Mouse (Mus musculus) lung, embryonic 16.5 days (tissue): ENCODE results near the gene Tmem26. TPM values are rescaled to one million over a fixed set of nuclear protein-coding genes. Genes with fewer than 3 reads are reported as not detected.

ENCODE experiments used
- ATAC-seq: fragments of 200-750 bp; cut with Nextera tagmentation; 2 replicates; pipeline ENCODE4 v1.8.0; 2017; ENCODE audit warnings: low read depth, mild to moderate bottlenecking, moderate library complexity
- H3K27ac ChIP-seq: fragments of 300-500 bp; sonication (generic); 2 replicates; pipeline ENCODE4 v1.5.1; 2014; ENCODE audit warnings: mild to moderate bottlenecking, control low read depth, low read length
- H3K27me3 ChIP-seq: fragments of 300-500 bp; sonication (generic); 2 replicates; pipeline ENCODE4 v1.6.1; 2014; ENCODE audit warnings: low read depth, low read length, mixed read lengths; ENCODE audit not compliant: control insufficient read depth, insufficient read depth
- H3K36me3 ChIP-seq: fragments of 300-500 bp; sonication (generic); 2 replicates; pipeline ENCODE4 v1.6.1; 2014; ENCODE audit warnings: low read length; ENCODE audit not compliant: control insufficient read depth, insufficient read depth
- H3K4me1 ChIP-seq: fragments of 300-500 bp; sonication (generic); replicated peaks from 2 replicates; pipeline ENCODE4 v1.6.1; 2014; ENCODE audit warnings: low read length, mixed read lengths; ENCODE audit not compliant: control insufficient read depth, insufficient read depth
- H3K4me2 ChIP-seq: fragments of 300-500 bp; sonication (generic); 2 replicates; pipeline ENCODE4 v1.6.1; 2014; ENCODE audit warnings: low read depth, low read length, control low read depth
- H3K4me3 ChIP-seq: fragments of 300-500 bp; sonication (generic); 2 replicates; pipeline ENCODE4 v1.5.1; 2014; ENCODE audit warnings: mild to moderate bottlenecking, low read length, control low read depth
- H3K9ac ChIP-seq: fragments of 300-500 bp; sonication (generic); 2 replicates; pipeline ENCODE4 v1.6.1; 2014; ENCODE audit warnings: low read length, control low read depth
- H3K9me3 ChIP-seq: fragments of 300-500 bp; sonication (generic); 2 replicates; pipeline ENCODE4 v1.6.1; 2016; ENCODE audit warnings: low read length; ENCODE audit not compliant: control insufficient read depth
- WGBS: fragments of 180-500 bp; shearing (Covaris S2); extraction: QIAGEN DNeasy Blood & Tissue Kit; methylation state at CpG from one replicate; pipeline ENCODE4 v1.1.7; 2014; 5-methylcytosine and 5-hydroxymethylcytosine counted together
- polyA plus RNA-seq: library from polyadenylated mRNA; unstranded; fragments of >200 nt; fragmentation: Nextera tagmentation; extraction: Ambion mirVana; gene quantifications from 2 replicates; pipeline ENCODE4 v1.2.1, GENCODE M21; 2015

Tmem26 gene
- polyA plus RNA-seq, result 7.3 and 8.1 TPM in 2 replicates

DNA sequence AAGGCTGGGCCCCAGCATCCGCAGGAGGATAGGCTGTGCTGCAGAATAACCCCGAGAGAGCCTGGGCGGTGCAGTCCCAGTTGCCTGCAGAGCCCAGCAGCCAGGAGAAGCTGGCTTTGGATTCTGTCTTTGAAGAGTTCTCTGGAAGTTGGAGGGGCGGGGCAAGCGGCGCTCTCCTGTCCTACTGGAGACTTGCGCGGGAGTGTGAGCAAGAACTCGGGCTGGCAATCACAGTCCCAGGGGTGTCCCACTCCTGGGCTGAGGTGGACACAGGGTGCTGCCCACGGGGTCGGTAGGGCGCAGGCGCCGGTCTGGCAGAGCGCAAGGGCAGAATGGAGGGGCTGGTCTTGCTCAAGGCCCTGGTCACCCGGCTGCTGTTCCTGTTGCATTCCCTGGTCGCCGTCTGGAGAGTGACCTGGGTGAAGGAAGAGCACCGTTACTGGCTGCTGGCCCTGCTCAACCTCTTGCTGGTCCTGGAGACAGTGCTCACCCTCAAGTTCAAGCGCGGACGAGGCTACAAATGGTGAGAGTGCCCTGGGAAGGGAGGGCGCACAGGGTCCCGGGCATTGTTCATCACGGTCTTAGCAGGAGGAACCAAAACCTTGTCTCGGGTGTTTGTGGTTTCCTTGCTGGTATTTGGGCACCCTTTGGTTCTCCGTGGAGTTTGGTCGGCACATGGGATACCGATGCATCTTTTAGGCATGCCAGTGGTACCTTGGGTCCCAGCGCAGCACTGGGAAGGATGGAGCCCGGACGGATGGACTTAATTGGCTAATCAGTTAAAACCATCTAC, at the start of gene Tmem26:
TSS of gene Tmem26 (plus strand) at position 79 of the 793 bp plus-strand sequence.
- H3K27me3 ChIP-seq, result no peaks in the 10 kb centered on the region
- peak within 1 kb of the TSS; percentile 65 for H3K4me3 ChIP-seq
- no peak within 1 kb of the TSS for H3K27ac ChIP-seq
- peak within 1 kb of the TSS; percentile 77 for H3K9ac ChIP-seq
- no peaks in the 10 kb centered on the region for H3K9me3 ChIP-seq
- WGBS, result under 1% methylated on average over 32 of the region's 32 CpGs
- peaks cover 9% of the 10 kb centered on the region for H3K4me1 ChIP-seq
- peak within 1 kb of the TSS; percentile 96 for H3K4me2 ChIP-seq
- H3K36me3 ChIP-seq, result no peaks in the 10 kb centered on the region
- ATAC-seq, result peak; percentile 76

DNA sequence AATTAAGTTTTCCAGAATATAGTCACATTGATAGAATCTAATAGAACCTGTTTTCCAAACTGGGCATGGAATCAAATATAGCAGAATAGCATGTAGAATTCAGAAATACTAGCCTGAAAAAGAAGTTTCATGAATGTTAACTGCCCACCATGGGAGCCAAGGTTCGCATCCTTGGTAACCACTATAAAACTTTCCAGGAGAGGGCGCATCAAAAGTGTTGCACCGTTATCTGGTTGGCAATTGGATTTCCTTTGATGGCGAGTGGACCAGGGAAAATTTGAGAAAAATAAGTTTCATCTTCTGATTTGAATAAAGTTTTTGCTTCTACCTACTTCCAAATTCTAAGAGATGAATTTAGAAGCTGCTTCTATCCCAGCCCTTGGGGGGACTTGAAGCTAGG, 44.8 kb upstream of the Tmem26 start:
- WGBS, result 73% methylated on average over 4 of the region's 4 CpGs
- H3K4me3 ChIP-seq, result no peak overlapping the region
- H3K27ac ChIP-seq, result no peak overlapping the region
- H3K36me3 ChIP-seq, result no peaks in the 10 kb centered on the region
- H3K9me3 ChIP-seq, result no peaks in the 10 kb centered on the region
- H3K4me1 ChIP-seq, result no peaks in the 10 kb centered on the region
- no peak for ATAC-seq
- no peak overlapping the region for H3K9ac ChIP-seq
- H3K27me3 ChIP-seq, result no peaks in the 10 kb centered on the region
- H3K4me2 ChIP-seq, result no peak overlapping the region

DNA sequence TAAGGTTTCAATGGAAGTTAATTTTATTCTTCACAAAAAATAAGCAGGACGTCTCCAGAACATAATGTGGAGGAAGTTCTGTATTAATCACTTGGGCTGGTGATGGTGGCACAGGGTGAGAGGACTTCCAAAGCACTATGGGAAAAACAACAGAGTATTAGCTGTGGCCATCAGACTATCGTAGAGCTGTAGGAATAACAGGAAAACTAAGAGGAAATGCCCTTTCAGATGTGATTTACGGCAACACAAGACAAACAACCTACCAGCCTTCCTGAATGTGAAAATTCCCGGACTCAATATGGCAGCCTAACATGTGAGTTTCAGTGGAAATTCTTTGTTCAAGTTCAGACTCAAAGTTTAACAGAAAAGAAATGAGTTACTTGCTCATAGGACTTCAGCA, 42.2 kb upstream of the Tmem26 start:
- Histone ChIP-seq H3K4me2 (no peak overlapping the region), H3K9me3 (no peaks in the 10 kb centered on the region), H3K27ac (no peak overlapping the region), H3K4me1 (no peaks in the 10 kb centered on the region), H3K36me3 (no peaks in the 10 kb centered on the region), H3K9ac (no peak overlapping the region), H3K27me3 (no peaks in the 10 kb centered on the region), H3K4me3 (no peak overlapping the region)
- 57% methylated on average over 4 of the region's 4 CpGs for WGBS
- no peak for ATAC-seq

DNA sequence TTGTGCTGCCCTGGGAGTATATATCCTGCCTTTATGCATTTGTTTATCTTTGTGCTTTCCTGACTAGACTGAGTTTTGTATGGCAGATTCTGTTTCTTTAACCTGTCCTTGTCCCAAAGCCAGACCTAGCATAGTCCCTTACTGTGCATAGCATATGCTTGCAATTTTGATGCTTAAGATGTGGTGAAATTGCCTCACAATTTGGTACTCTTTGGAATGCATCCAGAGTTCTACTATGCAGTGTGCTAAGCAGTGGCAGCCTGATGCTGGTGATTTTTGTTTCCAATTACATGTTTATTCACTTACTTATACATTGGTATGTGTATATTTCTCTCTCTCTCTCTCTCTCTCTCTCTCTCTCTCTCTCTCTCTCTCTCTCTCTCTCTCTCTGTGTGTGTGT, 37.9 kb upstream of the Tmem26 start:
- H3K9me3 ChIP-seq, result no peaks in the 10 kb centered on the region
- no peak overlapping the region for H3K4me2 ChIP-seq
- H3K9ac ChIP-seq, result no peak overlapping the region
- H3K4me1 ChIP-seq, result no peaks in the 10 kb centered on the region
- no peaks in the 10 kb centered on the region for H3K27me3 ChIP-seq
- no peak overlapping the region for H3K27ac ChIP-seq
- peak; percentile 10; the same call in 1 of the 2 replicates for ATAC-seq
- no peaks in the 10 kb centered on the region for H3K36me3 ChIP-seq
- H3K4me3 ChIP-seq, result no peak overlapping the region

DNA sequence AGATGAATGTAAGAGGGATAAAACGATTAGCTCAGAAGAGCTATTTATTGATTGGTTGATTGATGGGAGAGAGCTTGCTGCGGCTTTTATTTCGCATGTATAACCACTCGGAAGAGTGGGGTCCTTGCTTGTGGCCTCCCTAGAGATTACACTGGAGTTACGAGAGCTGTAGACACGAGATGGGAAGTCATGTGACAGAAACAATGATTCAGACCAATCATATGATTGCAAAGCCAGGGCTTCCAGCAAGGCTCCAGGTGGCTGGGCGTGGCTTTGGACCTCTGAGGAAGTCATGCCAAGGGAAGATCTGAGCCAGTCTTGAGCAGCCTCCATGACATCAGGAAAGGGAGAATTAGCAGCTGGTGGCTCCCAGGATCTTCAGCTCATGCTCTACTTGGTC, 32.3 kb upstream of the Tmem26 start:
- Histone ChIP-seq H3K4me2 (no peak overlapping the region), H3K4me1 (peaks cover 3% of the 10 kb centered on the region; the same call in 1 of the 2 replicates), H3K27ac (no peak overlapping the region), H3K36me3 (no peaks in the 10 kb centered on the region), H3K27me3 (no peaks in the 10 kb centered on the region), H3K9ac (no peak overlapping the region), H3K9me3 (no peaks in the 10 kb centered on the region), H3K4me3 (no peak overlapping the region)
- WGBS, result 77% methylated on average over 7 of the region's 7 CpGs
- ATAC-seq, result no peak

DNA sequence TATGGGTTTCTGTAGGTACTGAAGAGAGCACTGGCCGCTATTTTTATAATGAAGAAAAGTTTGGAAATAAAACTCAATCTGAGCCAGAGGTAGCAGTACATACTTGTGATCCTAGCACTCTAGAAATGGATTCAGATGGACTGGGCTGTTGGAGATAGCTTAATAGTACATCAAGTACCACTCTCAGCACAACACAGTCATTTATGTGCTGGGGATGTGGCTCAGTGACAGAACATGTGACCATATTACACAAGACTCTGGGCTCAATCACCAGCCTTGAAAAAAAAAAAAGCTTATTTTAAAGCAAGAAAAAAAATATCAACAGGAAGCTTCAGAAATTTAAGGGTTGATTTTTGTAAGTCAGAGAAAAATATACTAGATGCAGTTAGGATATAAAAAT, 31.0 kb upstream of the Tmem26 start:
- no peak overlapping the region for H3K9ac ChIP-seq
- H3K4me2 ChIP-seq, result no peak overlapping the region
- no peaks in the 10 kb centered on the region for H3K36me3 ChIP-seq
- H3K27me3 ChIP-seq, result no peaks in the 10 kb centered on the region
- no peak overlapping the region for H3K27ac ChIP-seq
- peaks cover 3% of the 10 kb centered on the region; the same call in 1 of the 2 replicates for H3K4me1 ChIP-seq
- H3K4me3 ChIP-seq, result no peak overlapping the region
- peak; percentile 76 for ATAC-seq
- WGBS, result 97% methylated on average over 1 of the region's 1 CpGs
- no peaks in the 10 kb centered on the region for H3K9me3 ChIP-seq

DNA sequence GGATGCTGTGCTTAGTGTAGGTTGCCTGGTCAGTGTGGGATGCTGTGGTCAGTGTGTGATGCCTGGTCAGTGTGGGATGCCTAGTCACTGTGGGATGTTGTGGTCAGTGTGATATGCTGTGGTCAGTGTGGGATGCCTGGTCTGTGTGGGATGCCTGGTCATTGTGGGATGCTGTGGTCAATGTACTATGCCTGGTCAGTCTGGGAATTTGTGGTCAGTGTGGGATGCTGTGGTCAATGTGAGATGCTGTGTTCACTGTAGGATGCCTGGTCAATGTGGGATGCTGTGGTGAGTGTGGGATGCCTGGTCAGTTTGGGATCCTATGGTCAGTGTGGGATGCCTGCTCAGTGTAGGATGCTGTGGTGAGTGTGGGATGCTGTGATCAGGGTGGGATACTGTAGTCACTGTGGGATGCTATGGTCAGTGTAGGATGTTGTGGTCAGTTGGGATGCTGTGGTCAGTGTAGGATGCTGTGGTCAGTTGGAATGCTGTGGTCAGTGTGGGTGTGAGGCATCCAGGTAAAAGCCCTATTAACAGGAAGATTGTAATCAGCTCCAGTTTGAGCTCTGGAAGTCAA, 27.6 kb upstream of the Tmem26 start:
- H3K4me3 ChIP-seq, result no peak overlapping the region
- H3K9ac ChIP-seq, result no peak overlapping the region
- H3K4me1 ChIP-seq, result peaks cover 3% of the 10 kb centered on the region; the same call in 1 of the 2 replicates
- no peak for ATAC-seq
- H3K36me3 ChIP-seq, result no peaks in the 10 kb centered on the region
- no peak overlapping the region for H3K4me2 ChIP-seq
- H3K27ac ChIP-seq, result no peak overlapping the region
- H3K27me3 ChIP-seq, result no peaks in the 10 kb centered on the region
- H3K9me3 ChIP-seq, result no peaks in the 10 kb centered on the region

DNA sequence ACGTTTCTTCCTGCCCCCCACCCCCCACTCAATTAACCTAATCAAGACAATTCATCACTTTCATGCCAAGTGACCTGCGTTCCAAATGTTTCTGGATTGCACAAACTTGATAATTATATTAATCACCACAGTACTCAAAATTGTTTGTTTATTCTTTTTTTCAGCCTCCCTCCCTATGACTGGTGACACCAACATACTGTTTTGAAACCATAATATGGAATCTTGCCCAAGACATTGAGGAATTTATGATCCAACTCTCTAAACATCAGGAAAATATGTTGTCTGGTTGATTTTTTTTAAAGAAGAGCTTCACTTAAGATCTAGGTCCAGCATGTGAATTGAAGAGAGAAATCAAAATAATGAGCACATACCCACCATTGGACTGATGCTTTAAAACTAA, 19.2 kb upstream of the Tmem26 start:
- Histone ChIP-seq H3K9ac (no peak overlapping the region), H3K4me3 (no peak overlapping the region), H3K4me2 (no peak overlapping the region), H3K4me1 (no peaks in the 10 kb centered on the region), H3K36me3 (no peaks in the 10 kb centered on the region), H3K9me3 (0 out of 2 replicates have a peak, but pooled peaks cover 2% of the 10 kb centered on the region), H3K27me3 (no peaks in the 10 kb centered on the region), H3K27ac (no peak overlapping the region)
- 67% methylated on average over 2 of the region's 2 CpGs for WGBS
- peak; percentile 57; the same call in 1 of the 2 replicates for ATAC-seq

DNA sequence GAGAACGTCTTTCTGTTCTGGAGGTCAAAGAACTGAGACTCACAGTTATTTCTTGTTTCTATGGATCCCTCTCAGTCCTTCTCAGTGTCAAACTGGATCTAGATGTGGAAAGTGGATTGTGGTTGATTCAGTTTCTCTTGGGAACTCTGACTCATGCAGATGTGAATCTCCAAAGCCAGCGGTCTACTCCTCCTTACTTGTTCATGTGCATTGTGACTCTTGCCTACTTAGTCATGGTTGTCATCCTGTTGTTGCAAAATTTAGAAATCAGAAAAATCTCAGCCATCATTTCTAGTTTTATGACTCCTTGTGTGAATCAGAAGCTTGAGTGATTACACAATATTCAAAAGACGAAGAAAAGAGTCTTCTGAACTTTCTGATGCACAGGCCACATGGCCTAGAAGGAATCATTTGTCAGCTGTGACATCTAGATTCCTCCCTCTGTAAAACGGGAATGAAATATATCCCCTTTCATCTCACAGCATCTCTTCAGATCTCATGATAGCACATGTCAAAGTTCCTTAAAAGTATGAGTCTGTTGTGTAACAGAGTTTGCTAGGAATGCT, 17.9 kb upstream of the Tmem26 start:
- Histone ChIP-seq H3K27ac (no peak overlapping the region), H3K4me3 (no peak overlapping the region), H3K9me3 (0 out of 2 replicates have a peak, but pooled peaks cover 2% of the 10 kb centered on the region), H3K36me3 (no peaks in the 10 kb centered on the region), H3K27me3 (no peaks in the 10 kb centered on the region), H3K9ac (no peak overlapping the region), H3K4me1 (no peaks in the 10 kb centered on the region), H3K4me2 (no peak overlapping the region)
- WGBS, result 76% methylated on average over 4 of the region's 4 CpGs
- ATAC-seq, result no peak
